10 mouse cellular contexts compared by ENCODE assay signal in the genomic region with DNA sequence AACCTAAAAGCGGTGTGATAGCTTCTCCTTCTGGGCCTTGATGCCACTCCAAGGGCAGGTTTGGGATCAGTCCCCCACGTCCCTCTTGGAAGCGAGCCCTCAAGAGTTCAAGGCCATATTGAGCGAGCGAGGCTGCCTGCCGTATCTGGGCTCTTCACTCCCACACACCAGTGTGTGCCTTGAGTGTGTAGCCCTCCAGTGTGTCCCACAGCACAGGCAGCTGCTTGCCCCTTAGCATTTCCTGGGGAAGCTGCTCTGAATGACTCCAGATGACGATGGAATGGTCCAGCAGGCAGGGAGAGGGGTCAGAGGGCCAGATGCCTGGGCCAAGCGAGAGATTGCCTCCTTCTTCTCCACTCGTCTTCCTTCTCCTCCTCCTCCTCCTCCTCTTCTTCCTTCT. TPM values are rescaled to one million over a fixed set of nuclear protein-coding genes. Genes with fewer than 3 reads are reported as not detected.
DNase-seq lines count a peak whose midpoint lies in the region; ATAC-seq and TF ChIP-seq lines count a peak whose summit lies in the region.
"Had no signal": no experiment of that assay in that cellular context is flagged by ENCODE, and none has a peak within 500 bp of the region (broad histone marks: within the 10 kb centered on the region; RNA-seq: fewer than 3 reads in every experiment).

No protein-coding gene starts in this region.

- H3K9ac ChIP-seq in lung, embryonic 16.5 days (ENCODE audit: low read length) = peak overlapping the region; percentile 27; the same call in 1 of the 2 replicates
- peak overlapping the region; percentile 9; the same call in 1 of the 2 replicates for H3K9ac ChIP-seq in embryonic facial prominence, embryonic 14.5 days (ENCODE audit: low read depth, low read length)
- H3K9ac ChIP-seq: forebrain, embryonic 15.5 days; neural tube, embryonic 13.5 days had no signal

- no peak for TF ChIP-seq POLR2A in cerebellum, adult 2 months (IDR thresholded peaks at IDR 0.05; ENCODE audit: borderline replicate concordance, insufficient read depth, low read length)

- no peaks in the 10 kb centered on the region for H3K27me3 ChIP-seq in heart, embryonic 10.5 days (ENCODE audit: insufficient read depth, poor library complexity, severe bottlenecking)
- H3K27me3 ChIP-seq in lung, embryonic 16.5 days (ENCODE audit: control insufficient read depth, insufficient read depth, low read depth, low read length) = no peaks in the 10 kb centered on the region
- no peaks in the 10 kb centered on the region for H3K27me3 ChIP-seq in embryonic facial prominence, embryonic 14.5 days (replicated peaks; ENCODE audit: control insufficient read depth, insufficient read depth, low read length)
- H3K27me3 ChIP-seq in cerebellum, adult 2 months (ENCODE audit: control insufficient read depth, insufficient read depth, low read length) = no peaks in the 10 kb centered on the region
- H3K27me3 ChIP-seq: forebrain, embryonic 15.5 days; neural tube, embryonic 13.5 days had no signal

- H3K36me3 ChIP-seq in heart, embryonic 10.5 days = peaks cover 58% of the 10 kb centered on the region
- H3K36me3 ChIP-seq in lung, embryonic 16.5 days (ENCODE audit: control insufficient read depth, insufficient read depth, low read length) = peaks cover 16% of the 10 kb centered on the region; the same call in 1 of the 2 replicates
- peaks cover 48% of the 10 kb centered on the region for H3K36me3 ChIP-seq in embryonic facial prominence, embryonic 14.5 days (ENCODE audit: control insufficient read depth, insufficient read depth, low read length)

- peaks cover 99% of the 10 kb centered on the region for H3K4me1 ChIP-seq in heart, embryonic 10.5 days
- peaks cover 68% of the 10 kb centered on the region for H3K4me1 ChIP-seq in lung, embryonic 16.5 days (replicated peaks; ENCODE audit: control insufficient read depth, insufficient read depth, low read length)
- H3K4me1 ChIP-seq in embryonic facial prominence, embryonic 14.5 days (ENCODE audit: control insufficient read depth, insufficient read depth, low read length) = peaks cover 36% of the 10 kb centered on the region
- peaks cover 51% of the 10 kb centered on the region for H3K4me1 ChIP-seq in cerebellum, adult 2 months (ENCODE audit: control insufficient read depth, insufficient read depth, low read length)

- ATAC-seq in lung, embryonic 16.5 days (ENCODE audit: low read depth) = no peak
- no peak for ATAC-seq in embryonic facial prominence, embryonic 14.5 days (ENCODE audit: low read depth)
- ATAC-seq: forebrain, embryonic 15.5 days had no signal

- H3K9me3 ChIP-seq in heart, embryonic 10.5 days = no peaks in the 10 kb centered on the region
- H3K9me3 ChIP-seq in lung, embryonic 16.5 days (ENCODE audit: control insufficient read depth, low read length) = no peaks in the 10 kb centered on the region
- no peaks in the 10 kb centered on the region for H3K9me3 ChIP-seq in embryonic facial prominence, embryonic 14.5 days (ENCODE audit: control insufficient read depth, low read length)
- H3K9me3 ChIP-seq: forebrain, embryonic 15.5 days; neural tube, embryonic 13.5 days had no signal

- DNase-seq in heart, embryonic 10.5 days (ENCODE audit: low spot score) = no peak
- no peak for DNase-seq in heart, postnatal 4 days
- no peak for DNase-seq in lung, postnatal 36 days
- DNase-seq in embryonic facial prominence, embryonic 14.5 days (ENCODE audit: low spot score) = no peak
- DNase-seq in ovary, postnatal 36 days (ENCODE audit: low spot score) = peak; percentile 68
- no peak for DNase-seq in cerebellum, adult 2 months
- no peak for DNase-seq in gastrocnemius, postnatal 36 days

- peak overlapping the region; percentile 89 for H3K27ac ChIP-seq in heart, embryonic 10.5 days
- peak overlapping the region; percentile 80 for H3K27ac ChIP-seq in lung, embryonic 16.5 days (ENCODE audit: low read length)
- peak overlapping the region; percentile 54; the same call in 1 of the 2 replicates for H3K27ac ChIP-seq in embryonic facial prominence, embryonic 14.5 days (replicated peaks; ENCODE audit: low read depth, low read length)
- no peak overlapping the region for H3K27ac ChIP-seq in cerebellum, adult 2 months (ENCODE audit: insufficient read depth, low read length)
- H3K27ac ChIP-seq: forebrain, embryonic 15.5 days; neural tube, embryonic 13.5 days had no signal

- no peak for TF ChIP-seq CTCF in cerebellum, adult 2 months (IDR thresholded peaks at IDR 0.05; ENCODE audit: borderline replicate concordance, insufficient read depth, low read depth, low read length)

- no peak overlapping the region for H3K4me3 ChIP-seq in heart, embryonic 10.5 days
- no peak overlapping the region for H3K4me3 ChIP-seq in lung, embryonic 16.5 days (ENCODE audit: low read length)
- H3K4me3 ChIP-seq in embryonic facial prominence, embryonic 14.5 days (ENCODE audit: low read depth, low read length) = no peak overlapping the region
- H3K4me3 ChIP-seq in cerebellum, adult 2 months (replicated peaks; ENCODE audit: insufficient read depth, low read depth, low read length) = no peak overlapping the region
- H3K4me3 ChIP-seq: forebrain, embryonic 15.5 days; neural tube, embryonic 13.5 days had no signal

- intact Hi-C loops in gastrocnemius, postnatal 36 days (cut with DNase I) = no loop called here

- 47% methylated on average over 9 of the region's 9 CpGs for WGBS in heart, embryonic 10.5 days
- 38% methylated on average over 9 of the region's 9 CpGs for WGBS in lung, embryonic 16.5 days
- 33% methylated on average over 9 of the region's 9 CpGs for WGBS in embryonic facial prominence, embryonic 14.5 days
- WGBS in cerebellum, adult 2 months = 66% methylated on average over 9 of the region's 9 CpGs

- H3K4me2 ChIP-seq in lung, embryonic 16.5 days (ENCODE audit: low read depth, low read length) = no peak overlapping the region
- no peak overlapping the region for H3K4me2 ChIP-seq in embryonic facial prominence, embryonic 14.5 days (ENCODE audit: low read depth, low read length)
- H3K4me2 ChIP-seq: forebrain, embryonic 15.5 days; neural tube, embryonic 13.5 days had no signal

RNA-seq across cellular contexts. Expression of a gene that starts 18.1 kb away (rescaled TPM):
- polyA plus RNA-seq in heart, embryonic 10.5 days (2016; fragmentation: Nextera tagmentation; extraction: Ambion mirVana) = 50.8 and 65.1 TPM in 2 replicates
- 10 to 100 TPM; 73.3 to 74.4 TPM for total RNA-seq in heart, postnatal 4 days (2021)
- polyA plus RNA-seq in lung, embryonic 16.5 days (2015; fragmentation: Nextera tagmentation; extraction: Ambion mirVana) = 163 and 167 TPM in 2 replicates
- polyA plus RNA-seq in embryonic facial prominence, embryonic 14.5 days (2014; fragmentation: Nextera tagmentation; extraction: Ambion mirVana) = 88.6 and 96.3 TPM in 2 replicates
- polyA plus RNA-seq in cerebellum, adult 2 months (2012; rRNA removed) = 74.9 and 78.5 TPM in 2 replicates
- 10 to 100 TPM; 14.2 to 15.4 TPM for total RNA-seq in gastrocnemius, postnatal 36 days (2021)

RNA-seq across cellular contexts. Expression of a gene that starts 23.7 kb away (rescaled TPM):
- 9.2 and 9.6 TPM in 2 replicates for polyA plus RNA-seq in heart, embryonic 10.5 days (2016; fragmentation: Nextera tagmentation; extraction: Ambion mirVana)
- total RNA-seq in heart, postnatal 4 days (2021) = under 1 TPM; 0.77 to 0.79 TPM
- 3.1 and 3.4 TPM in 2 replicates for polyA plus RNA-seq in lung, embryonic 16.5 days (2015; fragmentation: Nextera tagmentation; extraction: Ambion mirVana)
- polyA plus RNA-seq in embryonic facial prominence, embryonic 14.5 days (2014; fragmentation: Nextera tagmentation; extraction: Ambion mirVana) = 7.0 and 7.5 TPM in 2 replicates
- polyA plus RNA-seq in cerebellum, adult 2 months (2012; rRNA removed) = 117 TPM in 2 replicates
- total RNA-seq in gastrocnemius, postnatal 36 days (2021) = under 1 TPM; 0.31 to 0.64 TPM

RNA-seq across cellular contexts. Expression of a gene that starts 34.7 kb away (rescaled TPM):
- polyA plus RNA-seq in heart, embryonic 10.5 days (2016; fragmentation: Nextera tagmentation; extraction: Ambion mirVana) = 387 and 414 TPM in 2 replicates
- 100 to 1,000 TPM; 738 to 764 TPM for total RNA-seq in heart, postnatal 4 days (2021)
- 495 and 578 TPM in 2 replicates for polyA plus RNA-seq in lung, embryonic 16.5 days (2015; fragmentation: Nextera tagmentation; extraction: Ambion mirVana)
- polyA plus RNA-seq in embryonic facial prominence, embryonic 14.5 days (2014; fragmentation: Nextera tagmentation; extraction: Ambion mirVana) = 712 and 810 TPM in 2 replicates
- polyA plus RNA-seq in cerebellum, adult 2 months (2012; rRNA removed) = 234 and 281 TPM in 2 replicates
- total RNA-seq in gastrocnemius, postnatal 36 days (2021) = 100 to 1,000 TPM; 349 to 430 TPM

RNA-seq across cellular contexts. Expression of a gene that starts 41.2 kb away (rescaled TPM):
- 0.30 TPM in 1 of 2 replicates, not detected in the other for polyA plus RNA-seq in heart, embryonic 10.5 days (2016; fragmentation: Nextera tagmentation; extraction: Ambion mirVana)
- under 1 TPM in 1 of 2 experiments, not detected in 1; 0.45 TPM for total RNA-seq in heart, postnatal 4 days (2021)
- 0.35 TPM in 1 of 2 replicates, not detected in the other for polyA plus RNA-seq in lung, embryonic 16.5 days (2015; fragmentation: Nextera tagmentation; extraction: Ambion mirVana)
- polyA plus RNA-seq in embryonic facial prominence, embryonic 14.5 days (2014; fragmentation: Nextera tagmentation; extraction: Ambion mirVana) = not detected in 2 replicates
- 0.80 and 0.81 TPM in 2 replicates for polyA plus RNA-seq in cerebellum, adult 2 months (2012; rRNA removed)
- total RNA-seq in gastrocnemius, postnatal 36 days (2021) = not detected

RNA-seq across cellular contexts. Expression of a gene that starts 50.6 kb away (rescaled TPM):
- 11.6 and 17.0 TPM in 2 replicates for polyA plus RNA-seq in heart, embryonic 10.5 days (2016; fragmentation: Nextera tagmentation; extraction: Ambion mirVana)
- 10 to 100 TPM; 10.8 to 11.7 TPM for total RNA-seq in heart, postnatal 4 days (2021)
- 16.1 and 18.5 TPM in 2 replicates for polyA plus RNA-seq in lung, embryonic 16.5 days (2015; fragmentation: Nextera tagmentation; extraction: Ambion mirVana)
- 10.3 and 11.8 TPM in 2 replicates for polyA plus RNA-seq in embryonic facial prominence, embryonic 14.5 days (2014; fragmentation: Nextera tagmentation; extraction: Ambion mirVana)
- 17.2 and 17.7 TPM in 2 replicates for polyA plus RNA-seq in cerebellum, adult 2 months (2012; rRNA removed)
- total RNA-seq in gastrocnemius, postnatal 36 days (2021) = 1 to 10 TPM; 5.5 to 5.7 TPM

Comparison
In these comparisons a context has a peak if more than half of its experiments do, and no peak if none do; other contexts are left out.
1. RNA of a gene that starts 23.7 kb away (polyA plus RNA-seq): 117 TPM in cerebellum, adult 2 months; 9.2 to 9.6 TPM in heart, embryonic 10.5 days, 7.0 to 7.5 TPM in embryonic facial prominence, embryonic 14.5 days and 3.1 to 3.4 TPM in lung, embryonic 16.5 days; every median in the first group is over 10 times any median in the second.